Mouse (Mus musculus) thymus, postnatal 36 days (tissue): ENCODE data around the gene Fuom.
A peak's percentile ranks its signal among the peaks of the same experiment; 100 is the strongest.

ENCODE experiments used
- DNase-seq, 2 experiments: peaks; one replicate each; pipeline ENCODE4 v3.0.0; 2022; ENCODE audit warnings: mixed read lengths in 2 of 2

Gene Fuom

GRCm38 (mm10) chr7:140049115-140049689, 53.0 kb downstream of the Fuom start:
- peak in 1 of 2 experiments; percentile 15 for DNase-seq

GRCm38 (mm10) chr7:140048361-140049114, 53.7 kb downstream of the Fuom start, which contains the start of gene Msx3:
TSS of gene Msx3 (minus strand) at chr7:140049089.
- DNase-seq, result no peak

- no peak for DNase-seq
Measured at GRCm38 (mm10) chr7:140047811-140048311, 54.4 kb downstream of the Fuom start.
